Mouse (Mus musculus) midbrain, embryonic 12.5 days (tissue): ENCODE data around the gene Xirp1. TPM values are rescaled to one million over a fixed set of nuclear protein-coding genes. Genes with fewer than 3 reads are reported as not detected.

Experiments used
- ATAC-seq: fragments of 200-750 bp; cut with Nextera tagmentation; 2 replicates; pipeline ENCODE4 v1.8.0; 2017; ENCODE audit warnings: low read depth, moderate TSS enrichment, moderate library complexity; ENCODE audit not compliant: low FRiP score
- H3K27ac ChIP-seq: fragments of 300-500 bp; sonication (generic); replicated peaks from 2 replicates; pipeline ENCODE4 v1.5.1; 2016; ENCODE audit warnings: mild to moderate bottlenecking
- H3K27me3 ChIP-seq: fragments of 300-500 bp; sonication (generic); 2 replicates; pipeline ENCODE4 v1.6.1; 2016; ENCODE audit warnings: mild to moderate bottlenecking
- H3K36me3 ChIP-seq: fragments of 300-500 bp; sonication (generic); 2 replicates; pipeline ENCODE4 v1.6.1; 2016
- H3K4me1 ChIP-seq: fragments of 300-500 bp; sonication (generic); 2 replicates; pipeline ENCODE4 v1.6.1; 2016
- H3K4me2 ChIP-seq: fragments of 300-500 bp; sonication (generic); replicated peaks from 2 replicates; pipeline ENCODE4 v1.6.1; 2016; ENCODE audit warnings: mild to moderate bottlenecking, moderate library complexity
- H3K4me3 ChIP-seq: fragments of 300-500 bp; sonication (generic); 2 replicates; pipeline ENCODE4 v1.5.1; 2016; ENCODE audit warnings: mild to moderate bottlenecking
- H3K9ac ChIP-seq: fragments of 300-500 bp; sonication (generic); replicated peaks from 2 replicates; pipeline ENCODE4 v1.6.1; 2016; ENCODE audit warnings: mild to moderate bottlenecking, moderate library complexity
- H3K9me3 ChIP-seq: fragments of 300-500 bp; sonication (generic); 2 replicates; pipeline ENCODE4 v1.6.1; 2016; ENCODE audit warnings: mild to moderate bottlenecking
- WGBS: fragments of 180-500 bp; shearing (Covaris S2); methylation state at CpG from one replicate; pipeline ENCODE4 v1.1.7; 2016; 5-methylcytosine and 5-hydroxymethylcytosine counted together
- polyA plus RNA-seq: library from polyadenylated mRNA; unstranded; fragments of >200 nt; fragmentation: Nextera tagmentation; extraction: Ambion mirVana; gene quantifications from 2 replicates; pipeline ENCODE4 v1.2.1, GENCODE M21; 2016

Xirp1 gene
- polyA plus RNA-seq, 1 experiment from 2014 or later = not detected

DNA sequence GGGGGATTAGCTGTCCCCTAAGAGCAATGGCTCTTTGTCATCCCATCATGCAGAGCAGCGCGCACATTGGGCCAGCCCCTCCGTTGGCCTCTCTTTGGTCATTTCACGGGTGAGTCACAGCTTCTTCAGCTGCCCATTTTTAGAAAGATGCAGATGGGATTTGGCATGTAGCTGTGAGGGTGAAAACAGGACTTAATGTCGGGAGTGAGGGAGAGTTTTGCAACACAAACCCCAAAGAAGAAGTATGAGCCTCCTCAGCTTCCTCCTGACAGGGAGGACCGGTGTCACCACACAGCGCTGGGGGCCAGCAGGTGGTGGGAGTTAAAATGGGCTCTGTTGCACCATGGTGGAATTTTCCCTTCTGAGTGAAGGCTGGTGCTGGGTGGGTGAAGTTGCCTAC, 19.7 kb upstream of the Xirp1 start:
- Histone ChIP-seq H3K4me1 (no peaks in the 10 kb centered on the region), H3K36me3 (no peaks in the 10 kb centered on the region), H3K27me3 (no peaks in the 10 kb centered on the region), H3K27ac (no peak overlapping the region), H3K4me2 (no peak overlapping the region), H3K9ac (no peak overlapping the region), H3K9me3 (no peaks in the 10 kb centered on the region), H3K4me3 (no peak overlapping the region)
- WGBS = 78% methylated on average over 7 of the region's 7 CpGs
- ATAC-seq = no peak

GRCm38 (mm10) chr9:120037414-120037813, 14.0 kb upstream of the Xirp1 start:
- H3K9ac ChIP-seq = no peak overlapping the region
- H3K4me1 ChIP-seq = no peaks in the 10 kb centered on the region
- no peak overlapping the region for H3K4me3 ChIP-seq
- no peak overlapping the region for H3K4me2 ChIP-seq
- WGBS = 86% methylated on average over 7 of the region's 7 CpGs
- H3K36me3 ChIP-seq = no peaks in the 10 kb centered on the region
- no peaks in the 10 kb centered on the region for H3K9me3 ChIP-seq
- ATAC-seq = no peak
- H3K27me3 ChIP-seq = no peaks in the 10 kb centered on the region
- no peak overlapping the region for H3K27ac ChIP-seq

- Histone ChIP-seq H3K4me2 (no peak overlapping the region), H3K4me3 (no peak overlapping the region), H3K27ac (no peak overlapping the region), H3K4me1 (no peaks in the 10 kb centered on the region), H3K27me3 (no peaks in the 10 kb centered on the region), H3K9me3 (no peaks in the 10 kb centered on the region), H3K36me3 (no peaks in the 10 kb centered on the region), H3K9ac (no peak overlapping the region)
- WGBS = 71% methylated on average over 8 of the region's 8 CpGs
- ATAC-seq = no peak
Measured at GRCm38 (mm10) chr9:120034375-120034774, 11.0 kb upstream of the Xirp1 start.

GRCm38 (mm10) chr9:120032710-120033109, 9.3 kb upstream of the Xirp1 start:
- no peak for ATAC-seq
- H3K9me3 ChIP-seq = no peaks in the 10 kb centered on the region
- WGBS = 89% methylated on average over 6 of the region's 6 CpGs
- no peak overlapping the region for H3K9ac ChIP-seq
- H3K36me3 ChIP-seq = no peaks in the 10 kb centered on the region
- H3K4me1 ChIP-seq = no peaks in the 10 kb centered on the region
- no peaks in the 10 kb centered on the region for H3K27me3 ChIP-seq
- no peak overlapping the region for H3K4me2 ChIP-seq
- no peak overlapping the region for H3K4me3 ChIP-seq
- H3K27ac ChIP-seq = no peak overlapping the region

- Histone ChIP-seq H3K27ac (no peak overlapping the region), H3K4me3 (no peak overlapping the region), H3K27me3 (peaks cover 8% of the 10 kb centered on the region; the same call in 1 of the 2 replicates), H3K4me2 (no peak overlapping the region), H3K4me1 (no peaks in the 10 kb centered on the region), H3K9me3 (no peaks in the 10 kb centered on the region), H3K36me3 (no peaks in the 10 kb centered on the region), H3K9ac (no peak overlapping the region)
- ATAC-seq = no peak
- 89% methylated on average over 10 of the region's 10 CpGs for WGBS
Measured at GRCm38 (mm10) chr9:120030421-120030820, 7.0 kb upstream of the Xirp1 start.

GRCm38 (mm10) chr9:120029880-120030279, 6.5 kb upstream of the Xirp1 start:
- no peak overlapping the region for H3K4me3 ChIP-seq
- no peaks in the 10 kb centered on the region for H3K36me3 ChIP-seq
- no peaks in the 10 kb centered on the region for H3K9me3 ChIP-seq
- H3K9ac ChIP-seq = no peak overlapping the region
- peaks cover 8% of the 10 kb centered on the region; the same call in 1 of the 2 replicates for H3K27me3 ChIP-seq
- ATAC-seq = no peak
- no peaks in the 10 kb centered on the region for H3K4me1 ChIP-seq
- 94% methylated on average over 6 of the region's 6 CpGs for WGBS
- H3K27ac ChIP-seq = no peak overlapping the region
- H3K4me2 ChIP-seq = no peak overlapping the region

GRCm38 (mm10) chr9:120027401-120028151, 4.2 kb upstream of the Xirp1 start:
- ATAC-seq = peak; percentile 62; the same call in 1 of the 2 replicates
- Histone ChIP-seq H3K4me1 (no peaks in the 10 kb centered on the region), H3K27ac (no peak overlapping the region), H3K27me3 (peaks cover 8% of the 10 kb centered on the region; the same call in 1 of the 2 replicates), H3K4me3 (no peak overlapping the region), H3K4me2 (no peak overlapping the region), H3K9ac (no peak overlapping the region), H3K36me3 (no peaks in the 10 kb centered on the region), H3K9me3 (no peaks in the 10 kb centered on the region)
- WGBS = 31% methylated on average over 14 of the region's 14 CpGs

- Histone ChIP-seq H3K27me3 (peaks cover 8% of the 10 kb centered on the region; the same call in 1 of the 2 replicates), H3K4me1 (no peaks in the 10 kb centered on the region), H3K9ac (no peak overlapping the region), H3K4me2 (no peak overlapping the region), H3K27ac (no peak overlapping the region), H3K4me3 (no peak overlapping the region), H3K9me3 (no peaks in the 10 kb centered on the region), H3K36me3 (no peaks in the 10 kb centered on the region)
- 81% methylated on average over 5 of the region's 5 CpGs for WGBS
- ATAC-seq = no peak
Measured at GRCm38 (mm10) chr9:120024625-120025024, 1.2 kb upstream of the Xirp1 start.

DNA sequence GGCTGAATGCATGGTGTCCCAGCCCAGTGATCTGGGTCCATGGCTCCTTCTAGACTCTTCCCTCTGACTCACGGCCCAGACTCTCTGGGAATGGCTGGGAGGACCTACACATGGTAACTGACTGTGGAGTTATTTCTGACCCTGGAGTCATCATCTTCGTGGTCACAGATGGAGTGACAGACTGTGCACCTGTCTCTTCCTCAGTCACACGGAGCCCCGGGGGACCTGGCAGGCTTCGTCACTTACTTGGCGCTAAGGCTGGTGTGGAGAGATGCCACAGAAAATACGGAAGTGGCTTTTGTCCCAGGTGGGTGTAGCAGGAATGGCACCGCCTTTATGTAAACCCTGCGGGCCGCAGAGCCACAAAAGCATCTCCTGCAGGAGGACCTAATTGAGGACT, 773 bp upstream of the Xirp1 start:
- no peak overlapping the region for H3K27ac ChIP-seq
- no peak overlapping the region for H3K4me3 ChIP-seq
- WGBS = 84% methylated on average over 10 of the region's 10 CpGs
- no peaks in the 10 kb centered on the region for H3K4me1 ChIP-seq
- ATAC-seq = no peak
- no peak overlapping the region for H3K4me2 ChIP-seq
- H3K9me3 ChIP-seq = no peaks in the 10 kb centered on the region
- no peaks in the 10 kb centered on the region for H3K36me3 ChIP-seq
- H3K9ac ChIP-seq = no peak overlapping the region
- peaks cover 8% of the 10 kb centered on the region; the same call in 1 of the 2 replicates for H3K27me3 ChIP-seq

DNA sequence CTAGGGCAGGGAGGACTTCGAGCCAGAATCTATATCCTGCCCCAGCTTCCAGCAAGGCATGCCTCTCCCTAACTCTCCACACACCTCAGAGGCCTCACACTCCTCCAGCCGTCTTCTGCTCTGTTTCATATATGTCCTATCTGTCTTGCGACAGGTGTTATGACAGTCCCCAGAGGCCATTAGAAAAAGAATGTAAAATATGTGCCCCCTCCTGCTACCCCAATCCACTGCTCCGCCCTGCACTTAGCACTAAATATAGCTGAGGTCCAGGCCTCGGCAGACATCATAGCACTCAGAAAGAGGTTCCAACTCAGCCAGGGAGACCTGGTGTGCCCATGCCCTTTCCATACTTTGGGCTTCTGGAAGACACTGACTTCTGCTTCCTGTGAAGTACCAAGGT, 2.2 kb downstream of the Xirp1 start:
- no peak overlapping the region for H3K9ac ChIP-seq
- no peaks in the 10 kb centered on the region for H3K4me1 ChIP-seq
- H3K9me3 ChIP-seq = no peaks in the 10 kb centered on the region
- no peak overlapping the region for H3K4me2 ChIP-seq
- H3K27me3 ChIP-seq = no peaks in the 10 kb centered on the region
- H3K4me3 ChIP-seq = no peak overlapping the region
- H3K36me3 ChIP-seq = no peaks in the 10 kb centered on the region
- no peak overlapping the region for H3K27ac ChIP-seq
- 72% methylated on average over 5 of the region's 5 CpGs for WGBS
- ATAC-seq = no peak

GRCm38 (mm10) chr9:120020285-120020890, 3.0 kb downstream of the Xirp1 start:
- H3K9ac ChIP-seq = no peak overlapping the region
- H3K36me3 ChIP-seq = no peaks in the 10 kb centered on the region
- no peak overlapping the region for H3K4me2 ChIP-seq
- 0 out of 2 replicates have a peak, but pooled peaks cover 2% of the 10 kb centered on the region for H3K27me3 ChIP-seq
- 45% methylated on average over 7 of the region's 7 CpGs for WGBS
- H3K27ac ChIP-seq = no peak overlapping the region
- no peak overlapping the region for H3K4me3 ChIP-seq
- ATAC-seq = no peak
- no peaks in the 10 kb centered on the region for H3K4me1 ChIP-seq
- no peaks in the 10 kb centered on the region for H3K9me3 ChIP-seq

DNA sequence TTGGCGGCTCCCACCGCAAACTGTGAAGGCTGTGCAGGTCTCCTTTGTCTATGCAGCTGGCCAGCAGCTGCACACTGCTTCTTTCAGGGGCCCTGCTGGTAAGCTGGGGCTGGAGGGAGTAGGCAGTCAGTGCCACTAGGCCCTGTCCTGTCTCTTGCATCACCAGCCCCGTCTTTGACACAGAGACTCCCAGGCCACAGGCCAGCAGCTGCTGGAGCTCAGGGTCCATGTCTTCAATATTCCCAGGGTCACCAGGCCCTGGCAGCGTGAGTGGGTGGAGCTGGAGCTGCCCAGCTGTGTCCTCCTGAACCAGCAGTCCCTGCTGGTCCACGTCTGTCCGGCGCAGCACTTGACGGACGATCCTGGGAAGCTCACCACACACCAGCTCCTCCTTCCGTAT, 6.4 kb downstream of the Xirp1 start:
- no peak overlapping the region for H3K4me2 ChIP-seq
- H3K9ac ChIP-seq = no peak overlapping the region
- no peak overlapping the region for H3K27ac ChIP-seq
- H3K4me1 ChIP-seq = no peaks in the 10 kb centered on the region
- H3K27me3 ChIP-seq = peaks cover 23% of the 10 kb centered on the region
- no peaks in the 10 kb centered on the region for H3K9me3 ChIP-seq
- no peak for ATAC-seq
- H3K36me3 ChIP-seq = no peaks in the 10 kb centered on the region
- no peak overlapping the region for H3K4me3 ChIP-seq
- 74% methylated on average over 10 of the region's 10 CpGs for WGBS
